Mouse (Mus musculus) intestine, postnatal 0 days (tissue): ENCODE measurements around the gene Bod1l. TPM values are rescaled to one million over a fixed set of nuclear protein-coding genes. Genes with fewer than 3 reads are reported as not detected.

Source experiments
- ATAC-seq: fragments of 200-750 bp; cut with Nextera tagmentation; 2 replicates; pipeline ENCODE4 v1.8.0; 2017; ENCODE audit warnings: mild to moderate bottlenecking, moderate TSS enrichment, moderate library complexity
- H3K27ac ChIP-seq: fragments of 300-500 bp; sonication (generic); 2 replicates; pipeline ENCODE4 v1.5.1; 2014; ENCODE audit warnings: mild to moderate bottlenecking, low read depth, low read length, moderate library complexity
- H3K27me3 ChIP-seq: fragments of 300-500 bp; sonication (generic); replicated peaks from 2 replicates; pipeline ENCODE4 v1.6.1; 2014; ENCODE audit warnings: low read length, mixed read lengths; ENCODE audit not compliant: control insufficient read depth, insufficient read depth
- H3K36me3 ChIP-seq: fragments of 300-500 bp; sonication (generic); 2 replicates; pipeline ENCODE4 v1.6.1; 2014; ENCODE audit warnings: mild to moderate bottlenecking, moderate library complexity; ENCODE audit not compliant: control insufficient read depth, insufficient read depth
- H3K4me1 ChIP-seq: fragments of 300-500 bp; sonication (generic); replicated peaks from 2 replicates; pipeline ENCODE4 v1.6.1; 2014; ENCODE audit warnings: antibody characterized with exemption, low read length, mixed read lengths; ENCODE audit not compliant: control insufficient read depth, insufficient read depth
- H3K4me2 ChIP-seq: fragments of 300-500 bp; sonication (generic); replicated peaks from 2 replicates; pipeline ENCODE4 v1.6.1; 2014; ENCODE audit warnings: low read depth, mild to moderate bottlenecking, moderate library complexity
- H3K4me3 ChIP-seq: fragments of 300-500 bp; sonication (generic); 2 replicates; pipeline ENCODE4 v1.5.1; 2014; ENCODE audit warnings: low read depth, low read length
- H3K9ac ChIP-seq: fragments of 300-500 bp; sonication (generic); 2 replicates; pipeline ENCODE4 v1.6.1; 2014; ENCODE audit warnings: mild to moderate bottlenecking, low read depth, low read length
- H3K9me3 ChIP-seq: fragments of 300-500 bp; sonication (generic); 2 replicates; pipeline ENCODE4 v1.6.1; 2016; ENCODE audit warnings: mixed run types; ENCODE audit not compliant: control insufficient read depth
- CTCF ChIP-seq: sonication (generic); IDR thresholded peaks from 2 replicates; pipeline ENCODE4 v1.5.1; 2016; ENCODE audit warnings: low read depth, mild to moderate bottlenecking, control low read depth, antibody characterized with exemption, moderate library complexity
- WGBS: fragments of 180-500 bp; shearing (Covaris S2); extraction: QIAGEN DNeasy Blood & Tissue Kit; methylation state at CpG from one replicate; pipeline ENCODE4 v1.1.7; 2014; 5-methylcytosine and 5-hydroxymethylcytosine counted together
- microRNA-seq: library from miRNA; unstranded; fragments of <30 nt; microRNA quantifications from one replicate; pipeline ENCODE4, GENCODE M21; 2016
- polyA plus RNA-seq: library from polyadenylated mRNA; unstranded; fragments of >200 nt; fragmentation: Nextera tagmentation; extraction: Ambion mirVana; gene quantifications from 2 replicates; pipeline ENCODE4 v1.2.1, GENCODE M21; 2015

The Bod1l gene
- polyA plus RNA-seq, 1 experiment from 2014 or later = 13.2 TPM

- Histone ChIP-seq H3K9ac (no peak overlapping the region), H3K27ac (no peak overlapping the region), H3K4me1 (no peaks in the 10 kb centered on the region), H3K4me3 (no peak overlapping the region), H3K4me2 (no peak overlapping the region), H3K36me3 (no peaks in the 10 kb centered on the region), H3K9me3 (no peaks in the 10 kb centered on the region), H3K27me3 (no peaks in the 10 kb centered on the region)
- TF ChIP-seq CTCF = no peak
- no peak for ATAC-seq
- 58% methylated on average over 6 of the region's 6 CpGs for WGBS
Measured at GRCm38 (mm10) chr5:41738817-41739216, 105.3 kb downstream of the Bod1l start.

Small RNA genes lying within 50 kb of the gene (microRNA-seq; reads per million reads assigned to microRNA genes)
- gene Mir6414 = not detected

Other genes starting within 250 kb of the Bod1l start
- gene Rab28, start 136.2 kb downstream of the Bod1l start, polyA plus RNA-seq = 40.8 and 43.4 TPM in 2 replicates
- 0.89 and 1.4 TPM in 2 replicates for gene Nkx3-2, start 79.8 kb downstream of the Bod1l start, polyA plus RNA-seq
- not detected in 2 replicates for gene Gm16223, start 223.6 kb upstream of the Bod1l start, polyA plus RNA-seq